Mouse (Mus musculus) hematopoietic stem cell, adult 5-6 weeks (primary cell): Measurements from ENCODE around the gene Zbtb12. TPM values are rescaled to one million over a fixed set of nuclear protein-coding genes. Genes with fewer than 3 reads are reported as not detected.
"Not testable (repeated sequence)": the region's sequence is repeated elsewhere in the genome, so short reads cannot be mapped to it uniquely, and the experiment has no call there.

Experiments used
- ATAC-seq, 2 experiments: fragments of 125-278 bp in 1 of 2; replicated peaks in 1 of 2; 2 replicates each; pipeline ENCODE4 v1.8.0; 2016 to 2017; ENCODE audit warnings: inconsistent platforms in 2 of 2, mild to moderate bottlenecking in 2 of 2, moderate number of reproducible peaks in 2 of 2, low read depth in 1 of 2, moderate TSS enrichment in 1 of 2; ENCODE audit not compliant: low FRiP score in 2 of 2, poor library complexity in 2 of 2, severe bottlenecking in 2 of 2, insufficient read depth in 1 of 2, low TSS enrichment in 1 of 2
- total RNA-seq: library from RNA; stranded (forward); fragments of 172-1452, 232-1000 nt; gene quantifications from 2 replicates; pipeline ENCODE4 v1.2.3, GENCODE M21; 2017

Zbtb12 gene
- total RNA-seq, 1 experiment from 2014 or later, result 11.3 TPM

DNA sequence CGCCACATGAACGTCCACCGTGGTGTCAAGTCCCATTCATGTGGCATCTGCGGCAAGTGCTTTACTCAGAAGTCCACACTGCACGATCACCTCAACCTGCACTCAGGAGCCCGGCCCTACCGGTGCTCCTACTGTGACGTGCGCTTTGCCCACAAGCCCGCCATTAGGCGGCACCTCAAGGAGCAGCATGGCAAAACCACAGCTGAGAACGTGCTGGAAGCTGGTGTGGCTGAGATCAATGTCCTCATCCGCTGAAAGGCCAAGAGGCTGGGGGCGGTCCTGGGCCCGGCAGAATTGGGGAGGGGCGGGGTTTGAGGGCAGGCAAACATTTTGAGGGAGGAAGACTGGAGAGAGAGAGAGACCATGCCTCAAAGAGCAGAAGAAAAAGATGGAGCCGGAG, 17.1 kb downstream of the Zbtb12 start:
- ATAC-seq, result no peak

DNA sequence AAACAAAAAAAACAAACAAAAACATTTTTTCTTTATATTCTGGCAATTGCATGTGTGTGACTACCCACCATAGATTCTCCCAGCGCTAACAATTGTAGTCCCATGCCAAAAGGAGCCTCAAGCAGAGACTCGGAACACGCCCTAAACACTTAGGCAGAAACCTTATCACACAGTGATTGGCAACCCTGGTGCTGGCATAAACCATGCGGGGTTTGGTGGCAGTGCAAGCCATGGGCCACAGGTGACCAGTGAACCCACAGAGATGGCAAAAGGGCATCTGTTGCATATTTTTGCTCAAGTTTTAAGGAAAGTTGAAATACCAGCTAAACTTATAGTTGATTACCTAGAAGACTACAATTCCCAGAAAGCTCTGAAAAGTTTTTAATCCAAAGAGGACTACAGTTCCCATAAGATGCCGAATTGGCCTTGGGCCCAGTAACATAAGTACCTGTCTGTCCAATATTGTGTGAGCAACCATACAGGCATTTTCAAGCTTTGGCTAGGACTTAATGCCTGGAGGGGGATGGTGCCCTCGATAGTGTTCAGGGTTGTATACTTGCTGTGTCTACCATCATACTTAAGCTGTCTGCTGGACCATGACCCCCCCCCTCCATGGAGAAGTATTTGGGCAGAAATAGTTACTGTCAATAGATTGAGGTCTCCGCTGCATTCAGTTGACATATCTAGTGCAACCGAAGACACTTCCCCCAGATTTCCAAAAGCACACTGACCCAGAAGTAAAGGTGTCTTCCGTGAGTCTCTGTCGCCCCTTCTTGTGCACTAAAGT, 18.3 kb downstream of the Zbtb12 start:
- no peak for ATAC-seq

DNA sequence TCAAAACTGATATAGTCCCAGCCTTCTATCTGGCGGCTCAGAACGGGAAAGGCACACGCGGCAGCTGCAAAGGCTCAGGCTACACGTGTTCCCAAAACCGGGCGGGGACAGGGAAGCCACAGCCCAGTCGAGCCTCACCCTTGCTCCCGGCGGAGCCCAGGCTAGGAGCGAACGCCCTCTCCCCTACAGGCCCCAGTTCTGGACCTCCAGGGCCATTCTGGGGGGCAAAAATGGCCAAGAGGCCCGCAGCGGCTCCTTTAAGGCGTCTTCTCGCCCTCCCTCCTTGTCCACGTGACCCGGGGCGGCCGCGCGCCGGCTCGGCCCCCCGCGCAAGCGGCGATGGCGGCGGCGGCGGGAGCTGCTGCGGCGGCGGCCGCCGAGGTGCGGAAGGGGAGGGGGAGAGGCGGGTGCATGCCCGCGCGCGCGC, 18.9 kb downstream of the Zbtb12 start, which contains the start of the genes C2 and Ehmt2:
TSS of gene C2 (minus strand) at position 106 of the 427 bp plus-strand sequence.
TSS of gene Ehmt2 (plus strand) at position 310 of the 427 bp plus-strand sequence.
- peak in 1 of 2 experiments; percentile 37; a peak in 2 of 4 replicates for ATAC-seq

DNA sequence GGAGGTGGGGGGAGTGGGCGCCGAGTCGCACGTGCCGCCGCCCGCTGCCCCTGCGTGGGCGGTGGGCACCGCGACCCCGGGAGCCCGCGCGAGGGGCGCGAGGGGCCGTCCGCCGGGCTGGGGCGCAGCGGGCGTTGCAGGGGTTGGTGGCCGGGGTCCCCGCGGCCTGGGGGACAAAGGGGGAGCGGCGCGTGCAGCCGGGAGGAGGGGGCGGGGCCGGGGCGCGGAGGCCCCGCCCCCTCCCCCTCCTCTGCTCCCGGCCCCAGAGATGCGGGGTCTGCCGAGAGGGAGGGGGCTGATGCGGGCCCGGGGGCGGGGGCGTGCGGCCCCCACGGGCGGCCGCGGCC, 19.4 kb downstream of the Zbtb12 start:
- no peak for ATAC-seq

DNA sequence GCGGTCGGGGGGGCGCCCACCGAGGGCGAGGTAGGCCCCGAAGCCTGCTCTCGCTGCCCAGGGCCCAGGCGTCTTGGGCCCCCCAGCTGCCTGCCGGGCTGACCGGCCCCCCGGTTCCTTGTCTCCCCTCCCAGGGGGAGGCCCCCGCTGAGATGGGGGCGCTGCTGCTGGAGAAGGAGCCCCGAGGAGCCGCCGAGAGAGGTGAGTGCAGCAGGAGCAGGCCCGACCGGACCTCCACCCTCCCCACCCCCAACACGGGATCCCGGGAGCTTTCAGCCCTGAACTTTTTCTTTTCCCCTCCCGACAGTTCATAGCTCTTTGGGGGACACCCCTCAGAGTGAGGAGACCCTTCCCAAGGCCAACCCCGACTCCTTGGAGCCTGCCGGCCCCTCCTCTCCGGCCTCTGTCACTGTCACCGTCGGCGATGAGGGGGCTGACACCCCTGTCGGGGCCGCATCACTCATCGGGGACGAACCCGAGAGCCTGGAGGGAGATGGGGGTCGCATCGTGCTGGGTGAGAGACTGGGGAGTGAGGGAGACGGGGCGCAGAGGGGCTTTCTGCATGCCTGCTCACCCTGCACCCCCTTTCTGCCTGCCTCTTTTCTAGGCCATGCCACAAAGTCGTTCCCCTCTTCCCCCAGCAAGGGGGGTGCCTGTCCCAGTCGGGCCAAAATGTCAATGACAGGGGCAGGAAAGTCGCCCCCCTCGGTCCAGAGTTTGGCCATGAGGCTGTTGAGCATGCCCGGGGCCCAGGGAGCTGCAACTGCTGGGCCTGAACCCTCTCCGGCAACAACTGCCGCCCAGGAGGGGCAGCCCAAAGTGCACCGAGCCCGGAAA, 20.0 kb downstream of the Zbtb12 start:
- ATAC-seq, result no peak; a peak in 1 of 4 replicates

DNA sequence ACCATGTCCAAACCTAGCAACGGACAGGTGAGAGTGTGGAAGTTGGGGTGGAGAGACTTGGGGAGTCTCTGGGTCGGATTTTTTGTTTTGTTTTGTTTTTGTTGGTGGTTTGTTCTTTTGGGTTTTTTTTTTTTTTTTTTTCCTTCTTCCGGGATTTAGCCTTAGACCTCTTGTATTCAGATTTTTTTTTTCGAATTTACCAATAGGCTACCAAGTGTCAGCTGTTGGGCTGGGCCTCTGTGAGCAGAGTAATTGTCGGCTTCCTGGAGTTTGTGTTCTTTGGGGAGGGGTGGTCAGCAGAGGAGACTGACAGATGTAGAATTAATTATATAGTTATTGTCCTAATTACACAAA, 20.6 kb downstream of the Zbtb12 start:
- no peak for ATAC-seq

DNA sequence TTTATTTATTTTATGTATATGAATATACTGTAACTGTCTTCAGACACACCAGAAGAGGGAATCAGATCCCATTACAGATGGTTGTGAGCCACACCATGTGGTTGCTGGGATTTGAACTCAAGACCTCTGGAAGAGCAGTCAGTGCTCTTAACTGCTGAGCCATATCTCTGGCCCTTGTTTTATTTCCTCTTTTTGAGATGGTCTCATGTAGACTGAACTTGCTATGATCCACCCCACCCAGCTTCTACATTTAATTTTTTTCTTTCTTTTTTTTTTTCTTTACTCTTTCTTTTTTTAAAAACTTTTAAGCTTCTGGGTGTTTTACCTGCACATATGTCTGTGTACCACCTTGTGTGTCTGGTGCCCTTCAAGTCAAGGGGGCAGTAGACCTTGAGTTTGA, 21.5 kb downstream of the Zbtb12 start:
- not testable (repeated sequence) for ATAC-seq

DNA sequence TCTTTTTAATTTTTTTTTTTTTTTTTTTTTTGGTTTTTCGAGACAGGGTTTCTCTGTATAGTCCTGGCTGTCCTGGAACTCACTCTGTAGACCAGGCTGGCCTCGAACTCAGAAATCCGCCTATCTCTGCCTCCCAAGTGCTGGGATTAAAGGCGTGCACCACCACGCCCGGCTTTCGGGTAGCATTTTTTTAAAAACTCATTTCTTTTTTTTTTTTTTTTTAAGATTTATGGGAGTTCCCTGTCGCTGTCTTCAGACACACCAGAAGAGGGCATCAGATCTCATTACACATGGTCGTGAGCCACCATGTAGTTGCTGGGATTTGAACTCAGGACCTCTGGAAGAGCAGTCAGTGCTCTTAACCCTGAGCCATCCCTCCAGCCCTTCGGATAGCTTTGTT, 22.7 kb downstream of the Zbtb12 start:
- not testable (repeated sequence) for ATAC-seq

DNA sequence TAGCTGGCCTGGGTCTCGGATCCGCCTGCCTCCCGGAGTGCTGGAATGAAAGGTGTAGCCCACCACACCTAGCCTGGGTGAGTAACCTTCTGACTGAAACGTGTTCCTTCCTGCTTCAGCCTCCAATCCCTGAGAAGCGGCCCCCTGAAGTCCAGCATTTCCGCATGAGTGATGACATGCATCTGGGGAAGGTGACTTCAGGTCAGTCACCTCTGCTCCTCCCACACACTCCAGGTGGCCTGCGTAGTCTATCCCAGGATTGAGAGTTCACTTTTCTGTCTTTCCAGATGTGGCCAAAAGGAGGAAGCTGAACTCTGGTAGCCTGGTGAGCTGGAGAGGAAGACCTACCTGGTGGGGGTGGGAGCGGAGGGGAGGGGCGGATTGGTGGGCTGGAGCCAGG, 23.6 kb downstream of the Zbtb12 start:
- ATAC-seq, result no peak

DNA sequence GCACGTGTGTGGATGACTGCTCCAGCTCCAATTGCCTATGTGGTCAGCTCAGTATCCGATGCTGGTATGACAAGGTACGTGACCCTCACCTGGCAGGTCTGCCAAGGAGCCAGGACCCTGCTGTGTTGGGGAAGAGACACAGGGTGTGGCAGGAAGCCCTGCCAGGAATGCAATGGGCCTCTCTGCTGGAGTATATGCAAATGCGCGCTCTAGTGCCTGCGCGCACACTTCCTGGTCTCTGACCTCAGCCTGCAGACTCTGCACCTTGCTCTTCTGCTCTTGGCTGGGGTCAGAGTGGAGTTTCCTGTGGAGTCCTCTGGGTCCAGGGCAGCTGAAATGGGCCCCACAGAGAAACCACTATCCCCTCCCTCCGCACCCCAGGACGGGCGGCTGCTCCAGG, 31.7 kb downstream of the Zbtb12 start:
- ATAC-seq, result no peak

DNA sequence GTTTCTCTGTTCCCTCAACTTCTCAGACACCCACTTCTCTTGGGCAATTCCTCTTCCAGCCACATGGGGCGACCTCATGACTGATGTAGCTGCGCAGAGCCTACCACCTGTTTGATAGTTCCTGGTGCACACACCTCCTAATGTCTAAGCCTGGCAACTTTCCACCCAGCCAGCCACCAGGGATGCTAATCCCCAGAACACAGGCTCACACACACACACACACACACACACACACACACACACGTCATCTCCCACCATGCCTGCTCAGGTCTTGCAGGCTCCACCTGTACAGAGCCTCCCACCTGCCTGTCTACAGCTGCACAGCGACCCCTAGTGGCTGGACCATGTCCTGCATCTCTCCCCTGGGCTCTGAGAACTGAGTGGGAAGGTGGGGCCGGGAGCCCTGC, 32.7 kb downstream of the Zbtb12 start:
- ATAC-seq, result peak; percentile 50 to 79

DNA sequence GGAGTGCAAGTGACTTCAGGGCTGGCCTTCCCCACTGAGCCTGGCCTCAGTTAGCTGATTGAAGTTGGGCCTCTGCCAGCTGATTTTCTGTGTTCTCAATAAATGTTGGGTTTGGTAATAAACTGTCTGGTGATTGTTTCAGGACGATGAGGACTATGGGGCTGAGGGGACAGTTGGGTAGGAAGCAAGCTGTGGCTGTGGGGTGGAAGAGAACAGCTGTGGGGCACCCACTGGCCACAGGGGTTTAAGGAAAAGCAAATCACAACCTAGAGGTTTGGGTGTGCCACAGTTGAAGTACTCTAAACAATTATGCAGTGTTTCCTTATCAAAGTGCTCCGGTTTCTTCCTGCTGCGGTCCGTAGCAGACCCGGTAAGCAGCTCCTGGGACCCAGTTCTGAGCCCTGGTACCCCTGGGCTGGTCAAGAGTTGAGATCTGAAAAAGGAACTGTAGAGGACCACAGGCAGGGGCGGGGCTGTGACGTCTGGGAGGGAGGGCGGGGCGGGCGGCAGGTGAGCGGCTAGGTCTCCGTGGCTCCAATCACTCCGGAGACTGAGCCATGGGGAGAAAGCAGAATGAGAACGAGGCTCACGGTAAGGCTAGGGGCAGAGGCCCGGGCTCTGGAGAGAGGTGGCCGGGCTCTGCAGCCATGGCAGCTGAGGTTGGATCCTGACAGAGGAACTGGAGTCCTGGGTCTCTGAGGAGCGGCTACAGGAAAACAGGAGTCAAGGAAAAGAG, 34.8 kb downstream of the Zbtb12 start, which contains the start of gene Slc44a4:
TSS of gene Slc44a4 (plus strand) at position 537 of the 736 bp plus-strand sequence.
- no peak for ATAC-seq

DNA sequence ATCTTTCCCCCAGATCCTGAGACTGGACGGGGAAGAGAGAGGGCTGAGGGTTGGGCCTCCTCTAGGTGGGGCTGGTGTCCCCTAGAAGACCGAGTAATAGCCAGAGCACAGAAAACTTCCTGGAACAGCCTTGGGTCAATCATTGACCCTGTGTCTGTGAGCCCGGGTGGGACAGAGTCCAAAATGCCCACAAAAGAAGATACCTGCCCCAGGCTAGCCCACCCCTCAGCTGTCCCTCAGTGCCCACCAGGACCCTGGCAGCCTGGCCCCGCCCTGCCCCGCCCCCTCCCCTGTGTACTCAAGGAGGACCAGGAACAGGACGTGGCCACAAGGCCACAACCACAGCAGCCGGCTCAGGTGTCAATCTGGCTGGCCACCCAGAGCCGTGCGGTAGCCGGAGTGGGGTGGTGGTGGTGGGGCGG, 36.1 kb downstream of the Zbtb12 start:
- peak in 1 of 2 experiments; percentile 29; a peak in 2 of 4 replicates for ATAC-seq

DNA sequence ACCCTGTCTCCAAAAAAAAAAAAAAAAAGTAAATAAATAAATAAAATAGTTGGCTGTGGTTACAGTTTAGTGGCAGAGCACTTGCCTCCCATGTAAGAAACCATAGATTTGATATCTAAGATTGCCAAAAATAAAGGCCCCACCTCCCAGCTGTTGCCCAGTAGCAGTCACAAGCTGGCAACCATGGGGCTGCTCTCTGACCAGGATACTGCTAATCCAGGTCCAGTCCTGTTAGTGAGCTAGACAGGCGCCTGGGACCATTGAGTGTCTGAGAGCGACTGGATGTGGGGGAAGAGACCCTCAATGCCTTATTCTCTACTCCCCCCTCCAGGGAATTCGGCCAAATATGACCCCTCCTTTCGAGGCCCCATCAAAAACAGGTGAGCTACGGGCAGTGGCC, 37.0 kb downstream of the Zbtb12 start:
- no peak for ATAC-seq

DNA sequence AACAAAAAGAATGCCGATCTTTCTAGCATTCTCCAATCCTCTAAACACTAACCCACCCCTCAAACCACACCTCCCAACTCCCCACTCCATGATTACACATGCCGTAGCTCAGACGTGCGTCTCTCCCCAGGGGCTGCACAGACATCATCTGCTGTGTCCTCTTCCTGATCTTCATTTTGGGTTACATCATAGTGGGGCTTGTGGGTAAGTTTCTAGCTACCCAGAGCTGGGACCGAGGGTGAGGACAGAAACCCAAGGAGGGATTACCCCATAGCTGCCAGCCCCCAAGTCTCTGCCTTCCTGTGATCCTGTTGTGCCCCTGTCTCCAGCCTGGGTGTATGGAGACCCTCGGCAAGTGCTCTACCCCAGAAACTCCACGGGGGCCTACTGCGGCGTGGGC, 37.9 kb downstream of the Zbtb12 start:
- no peak for ATAC-seq

DNA sequence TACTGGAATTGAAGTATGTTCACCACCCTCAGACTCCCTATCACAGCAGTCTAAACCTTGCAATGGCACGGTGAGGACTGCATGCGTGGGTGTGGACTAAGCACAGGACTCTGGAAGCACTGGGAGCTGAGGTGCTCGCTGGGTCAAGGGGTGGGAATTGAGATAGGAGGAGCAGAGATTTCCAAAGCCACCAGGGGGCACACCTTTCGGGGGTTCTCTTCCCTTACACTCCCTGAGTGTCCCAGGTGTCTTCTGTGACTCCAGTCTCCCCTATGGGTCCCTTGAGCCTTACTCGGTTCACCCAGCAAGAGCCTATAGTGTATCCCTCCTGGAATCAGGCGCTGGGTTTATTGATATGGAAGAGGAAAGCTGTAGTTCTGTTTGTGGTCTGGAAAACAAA, 43.7 kb downstream of the Zbtb12 start:
- no peak for ATAC-seq

DNA sequence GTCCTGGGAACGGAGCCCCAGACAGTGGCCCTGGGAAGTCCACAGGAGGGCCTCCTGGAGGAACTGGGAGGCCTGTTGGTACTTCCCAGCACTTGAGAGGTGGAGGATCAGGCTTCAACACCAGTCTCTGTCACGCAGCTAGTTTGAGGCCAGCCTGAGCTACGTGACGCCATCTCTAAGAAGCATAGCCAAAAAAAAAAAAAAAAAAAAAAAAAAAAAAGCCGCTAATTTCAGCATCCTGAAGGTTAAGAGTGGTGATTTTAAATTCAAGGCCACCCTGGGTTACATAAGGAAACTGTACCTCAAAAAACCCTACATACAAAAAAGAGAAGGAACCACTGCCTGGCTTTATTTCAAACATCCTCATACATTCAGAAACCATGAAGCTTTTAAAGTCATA, 45.0 kb downstream of the Zbtb12 start:
- no peak for ATAC-seq
